Mouse (Mus musculus) E14TG2a.4 (cell line): ENCODE data around the gene Rbms3.

Experiments
- H3K27me3 ChIP-seq: 2 replicates; pipeline ENCODE4 v1.6.1; 2014; ENCODE audit warnings: low read length, control low read depth; ENCODE audit not compliant: insufficient read depth
- H3K36me3 ChIP-seq: 2 replicates; pipeline ENCODE4 v1.6.1; 2014; ENCODE audit warnings: low read length, control low read depth; ENCODE audit not compliant: insufficient read depth
- H3K4me1 ChIP-seq: replicated peaks from 2 replicates; pipeline ENCODE4 v1.6.1; 2014; ENCODE audit warnings: low read depth, low read length, control low read depth
- H3K4me3 ChIP-seq: replicated peaks from 2 replicates; pipeline ENCODE4 v1.5.1; 2014; ENCODE audit warnings: mild to moderate bottlenecking, low read length
- H3K9me3 ChIP-seq: 2 replicates; pipeline ENCODE4 v1.6.1; 2014; ENCODE audit warnings: low read length, control low read depth
- CTCF ChIP-seq: conservative IDR thresholded peaks from 2 replicates; pipeline ENCODE4 v1.5.1; 2014; ENCODE audit warnings: low read length
- NANOG ChIP-seq: IDR thresholded peaks from 2 replicates; pipeline ENCODE4 v1.6.1; 2014; ENCODE audit warnings: borderline replicate concordance, low read length, mixed read lengths
- POU5F1 ChIP-seq: IDR thresholded peaks from 2 replicates; pipeline ENCODE4 v1.6.1; 2014; ENCODE audit warnings: low read length, borderline replicate concordance

Rbms3 gene

GRCm38 (mm10) chr9:116906955-116907354, 722.8 kb downstream of the Rbms3 start:
- H3K36me3 ChIP-seq, result no peaks in the 10 kb centered on the region
- H3K27me3 ChIP-seq, result peaks cover 4% of the 10 kb centered on the region; the same call in 1 of the 2 replicates
- H3K4me3 ChIP-seq, result no peak overlapping the region
- TF ChIP-seq NANOG (no peak), CTCF (peak; percentile 86)
- no peaks in the 10 kb centered on the region for H3K9me3 ChIP-seq
- peaks cover 5% of the 10 kb centered on the region for H3K4me1 ChIP-seq

DNA sequence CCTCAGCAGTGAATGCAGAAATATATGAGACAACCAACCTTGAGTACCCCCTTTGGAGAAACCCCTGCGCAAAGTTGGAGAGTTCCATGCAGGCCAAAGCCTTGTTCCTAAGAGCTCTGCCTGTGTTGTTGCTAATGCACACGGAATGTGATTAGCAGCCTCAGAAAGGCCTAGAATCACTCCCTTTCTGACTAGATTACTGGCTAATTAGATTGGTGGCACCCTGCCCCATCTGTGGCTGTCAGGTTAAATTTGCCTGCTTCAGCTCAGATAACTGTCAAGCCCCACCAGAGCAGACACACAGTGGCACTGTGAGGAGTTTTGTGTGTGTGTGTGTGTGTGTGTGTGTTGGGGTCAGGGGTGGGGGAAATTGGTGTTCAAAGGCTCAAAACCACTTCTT, 724.1 kb downstream of the Rbms3 start:
- peaks cover 4% of the 10 kb centered on the region; the same call in 1 of the 2 replicates for H3K27me3 ChIP-seq
- no peaks in the 10 kb centered on the region for H3K36me3 ChIP-seq
- no peak overlapping the region for H3K4me3 ChIP-seq
- H3K9me3 ChIP-seq, result no peaks in the 10 kb centered on the region
- H3K4me1 ChIP-seq, result no peaks in the 10 kb centered on the region
- TF ChIP-seq NANOG (no peak), POU5F1 (no peak), CTCF (no peak)

GRCm38 (mm10) chr9:116903304-116903993, 726.3 kb downstream of the Rbms3 start:
- Histone ChIP-seq H3K27me3 (peaks cover 4% of the 10 kb centered on the region; the same call in 1 of the 2 replicates), H3K36me3 (no peaks in the 10 kb centered on the region), H3K4me3 (no peak overlapping the region), H3K9me3 (no peaks in the 10 kb centered on the region), H3K4me1 (no peaks in the 10 kb centered on the region)
- no peak for TF ChIP-seq NANOG

DNA sequence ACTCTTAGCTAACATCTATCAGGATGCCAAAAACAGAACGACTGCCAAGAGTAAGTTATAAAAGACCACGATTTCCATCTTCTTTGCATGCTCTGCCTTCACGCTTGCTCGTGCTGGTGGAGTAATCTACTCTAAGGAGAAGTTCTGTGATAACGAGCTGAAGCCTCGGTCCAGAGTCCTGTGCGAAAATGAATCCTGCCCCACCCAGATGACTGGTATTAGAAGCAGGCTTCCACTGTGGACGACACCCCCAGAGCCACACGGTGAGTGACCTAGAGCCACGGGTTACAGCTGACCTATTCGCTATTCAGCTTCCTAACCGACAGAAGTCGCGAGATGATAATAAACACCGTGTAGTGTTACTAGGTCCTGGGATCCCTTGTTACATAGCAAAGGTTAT, 730.3 kb downstream of the Rbms3 start:
- Histone ChIP-seq H3K27me3 (no peaks in the 10 kb centered on the region), H3K9me3 (no peaks in the 10 kb centered on the region)

GRCm38 (mm10) chr9:116886973-116887680, 742.6 kb downstream of the Rbms3 start:
- H3K4me1 ChIP-seq, result no peaks in the 10 kb centered on the region
- H3K4me3 ChIP-seq, result no peak overlapping the region
- H3K9me3 ChIP-seq, result no peaks in the 10 kb centered on the region
- TF ChIP-seq NANOG, result no peak
- TF ChIP-seq POU5F1, result no peak
- no peak for TF ChIP-seq CTCF
- no peaks in the 10 kb centered on the region for H3K27me3 ChIP-seq
- no peaks in the 10 kb centered on the region for H3K36me3 ChIP-seq

More for the DNA sequence above, 730.3 kb downstream of the Rbms3 start:
- no peak overlapping the region for H3K4me3 ChIP-seq
- no peaks in the 10 kb centered on the region for H3K36me3 ChIP-seq
- TF ChIP-seq NANOG (no peak), CTCF (no peak), POU5F1 (no peak)
- H3K4me1 ChIP-seq, result no peaks in the 10 kb centered on the region

GRCm38 (mm10) chr9:116885617-116886016, 744.1 kb downstream of the Rbms3 start:
- Histone ChIP-seq H3K36me3 (no peaks in the 10 kb centered on the region), H3K4me3 (no peak overlapping the region), H3K27me3 (no peaks in the 10 kb centered on the region), H3K9me3 (no peaks in the 10 kb centered on the region), H3K4me1 (no peaks in the 10 kb centered on the region)
- no peak for TF ChIP-seq CTCF
- no peak for TF ChIP-seq POU5F1
- no peak for TF ChIP-seq NANOG

DNA sequence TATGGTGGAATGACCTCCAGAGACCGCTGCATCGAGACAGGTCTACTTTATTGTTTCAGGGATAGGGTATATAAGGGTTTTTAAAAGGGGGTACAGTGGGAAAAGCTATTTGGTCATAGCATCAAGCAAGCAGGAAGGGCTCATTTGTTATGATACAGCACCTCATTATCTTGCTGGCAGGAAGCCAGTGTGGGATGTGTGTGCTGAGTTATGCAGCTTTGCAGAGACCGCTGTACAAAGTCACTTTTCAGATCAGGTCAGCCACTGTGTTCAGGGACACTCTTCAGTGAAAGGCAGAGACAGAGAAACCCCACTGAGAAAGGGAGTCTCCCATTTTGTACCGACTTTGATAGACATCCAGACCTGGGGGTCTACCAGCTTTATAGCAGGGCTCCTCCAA, 749.2 kb downstream of the Rbms3 start:
- Histone ChIP-seq H3K4me3 (no peak overlapping the region), H3K4me1 (no peaks in the 10 kb centered on the region), H3K27me3 (no peaks in the 10 kb centered on the region), H3K9me3 (no peaks in the 10 kb centered on the region), H3K36me3 (no peaks in the 10 kb centered on the region)
- no peak for TF ChIP-seq CTCF
- no peak for TF ChIP-seq NANOG
- TF ChIP-seq POU5F1, result no peak

DNA sequence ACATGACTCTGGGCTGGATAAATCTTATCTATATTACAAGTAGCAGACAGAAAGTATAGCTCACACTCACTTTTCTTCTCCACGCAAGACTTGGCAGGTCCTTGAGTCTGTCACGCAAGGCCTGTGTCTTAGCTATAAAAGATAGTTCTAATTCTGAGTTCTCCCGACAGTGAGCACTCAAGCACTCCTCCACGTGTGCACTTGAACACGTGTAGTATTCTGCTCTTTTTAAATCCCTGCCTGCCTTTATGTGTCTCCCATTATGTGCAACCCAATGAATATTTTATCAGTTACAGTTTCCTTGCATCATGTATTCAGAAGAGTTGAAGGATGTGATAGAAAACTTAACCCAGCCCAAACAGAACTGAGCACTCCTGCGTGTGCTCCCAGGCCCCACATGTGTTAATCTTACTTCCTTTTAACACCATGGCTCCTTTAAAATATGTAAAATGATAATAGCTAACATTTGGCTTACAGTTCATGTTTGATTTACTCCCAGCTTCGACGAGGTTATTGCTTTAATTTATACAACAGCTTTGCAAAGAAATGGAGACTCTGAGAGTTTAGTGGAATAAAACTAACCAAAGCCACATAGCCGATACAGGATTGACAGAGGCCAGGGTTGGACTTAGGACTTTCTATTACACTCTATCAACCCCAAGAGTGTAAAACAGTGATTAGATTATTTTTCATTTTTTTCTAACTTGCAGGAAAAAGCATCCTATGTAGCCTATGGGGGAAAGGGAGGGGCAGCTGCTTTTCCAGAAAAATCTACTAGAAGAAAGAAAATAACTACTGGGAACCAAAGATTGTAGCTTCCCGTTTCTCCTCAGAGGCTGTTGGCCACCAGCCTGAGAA, 749.9 kb downstream of the Rbms3 start:
- no peak overlapping the region for H3K4me3 ChIP-seq
- H3K9me3 ChIP-seq, result no peaks in the 10 kb centered on the region
- H3K4me1 ChIP-seq, result no peaks in the 10 kb centered on the region
- TF ChIP-seq NANOG, result no peak
- TF ChIP-seq POU5F1, result no peak
- no peak for TF ChIP-seq CTCF
- no peaks in the 10 kb centered on the region for H3K36me3 ChIP-seq
- no peaks in the 10 kb centered on the region for H3K27me3 ChIP-seq
